Mouse (Mus musculus) adrenal gland, postnatal 36 days (tissue): ENCODE data around the gene Pip5k1a. TPM values are rescaled to one million over a fixed set of nuclear protein-coding genes. Genes with fewer than 3 reads are reported as not detected.
"Not testable (repeated sequence)": the region's sequence is repeated elsewhere in the genome, so short reads cannot be mapped to it uniquely, and the experiment has no call there.

ENCODE experiments used
- DNase-seq, 2 experiments: peaks; one replicate each; pipeline ENCODE4 v3.0.0; 2021; ENCODE audit warnings: mixed read lengths in 1 of 2
- long read RNA-seq, 2 experiments: library from polyadenylated mRNA; stranded (forward); transcript quantifications; one replicate each; pipeline ENCODE4 v2.0.0; 2021; ENCODE audit warnings: borderline sequencing depth in 2 of 2
- total RNA-seq, 2 experiments: library from RNA; stranded (reverse); gene quantifications; 2 replicates each; pipeline ENCODE4 v1.2.3; 2021

Gene Pip5k1a
- 10 to 100 TPM; 41.8 to 58.9 TPM for total RNA-seq
- long read RNA-seq, experiment 1, transcript Pip5k1a-206 (15 exons, 3,618 nt): major isoform, 5 of 39 reads
- long read RNA-seq, experiment 1, partial matches to known transcripts: 6 of 39 reads
- long read RNA-seq, experiment 1, other reads (novel, unspliced or antisense): 24 of 39 reads
- long read RNA-seq, experiment 2, partial matches to known transcripts: 3 of 25 reads
- long read RNA-seq, experiment 2, other reads (novel, unspliced or antisense): 19 of 25 reads

GRCm38 (mm10) chr3:95106338-95107117, at the start of gene Pip5k1a:
Gene Pip5k1a, minus strand, starts transcription at chr3:95106930.
- peak; percentile 96 for DNase-seq

GRCm38 (mm10) chr3:95153874-95154273, 47.1 kb upstream of the Pip5k1a start:
- peak; percentile 48 to 56 for DNase-seq

DNA sequence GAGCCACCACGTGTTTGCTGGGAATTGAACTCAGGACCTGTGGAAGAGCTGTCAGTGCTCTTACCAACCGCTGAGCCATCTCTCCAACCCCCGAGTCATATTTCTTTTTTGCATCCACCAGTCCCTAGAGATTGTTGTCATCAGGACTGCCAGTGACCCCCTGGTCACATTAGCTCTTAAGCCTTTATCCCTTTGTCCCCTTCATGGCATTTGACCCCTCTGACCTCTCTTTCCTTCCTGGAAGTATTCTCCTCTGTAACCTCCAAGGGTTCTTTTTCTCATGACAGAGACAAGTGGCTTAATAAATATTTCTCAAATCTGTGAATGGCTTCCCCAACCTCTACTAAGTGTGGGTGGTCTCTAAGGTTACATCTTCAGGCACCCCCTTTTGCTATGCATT, 41.2 kb upstream of the Pip5k1a start:
- no peak for DNase-seq

GRCm38 (mm10) chr3:95142617-95143011, 35.9 kb upstream of the Pip5k1a start:
- peak; percentile 86 to 90 for DNase-seq

GRCm38 (mm10) chr3:95141952-95142616, 35.4 kb upstream of the Pip5k1a start, which contains the start of gene Tnfaip8l2:
Gene Tnfaip8l2, minus strand, starts transcription at chr3:95142360.
- DNase-seq: peak in 1 of 2 experiments; percentile 38

GRCm38 (mm10) chr3:95141474-95141873, 34.7 kb upstream of the Pip5k1a start:
- no peak for DNase-seq

GRCm38 (mm10) chr3:95140795-95141194, 34.1 kb upstream of the Pip5k1a start:
- DNase-seq: no peak

- DNase-seq: no peak
Measured at GRCm38 (mm10) chr3:95140289-95140595, 33.5 kb upstream of the Pip5k1a start.

DNA sequence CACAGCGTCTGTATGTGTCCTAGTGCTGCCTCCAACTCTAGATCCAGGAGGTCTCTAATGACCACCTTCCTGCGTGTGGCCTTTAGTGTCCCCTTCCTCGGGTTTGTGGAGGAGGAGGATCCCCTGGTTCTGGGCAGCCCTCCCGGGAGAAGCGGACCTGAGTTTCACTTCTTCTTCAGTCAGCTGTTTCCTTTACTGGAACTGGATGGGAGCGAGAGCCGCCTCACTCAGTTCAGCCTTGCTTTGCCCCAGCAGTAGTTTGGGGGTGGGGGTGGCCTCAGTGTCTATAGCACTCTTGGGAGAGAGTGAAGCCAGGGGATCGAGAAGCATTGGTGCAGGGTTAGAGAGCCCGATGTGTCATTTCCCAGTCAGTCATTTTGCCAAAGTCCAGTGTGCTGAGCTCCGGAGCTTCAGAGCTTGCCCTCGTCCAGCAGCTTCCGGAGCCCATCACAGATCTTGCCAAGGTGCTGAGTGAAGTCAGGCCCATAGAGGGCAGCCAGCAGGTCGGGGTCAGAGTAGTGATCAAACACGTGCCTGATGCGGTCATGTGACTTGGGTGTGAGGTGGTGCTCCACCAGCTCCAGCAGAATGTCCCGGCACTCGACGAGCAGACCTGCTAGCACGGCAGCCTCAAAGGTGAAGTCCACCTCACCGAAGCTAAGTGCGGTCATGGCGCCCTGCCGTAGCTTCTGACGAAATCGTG, 33.0 kb upstream of the Pip5k1a start:
- peak in 1 of 2 experiments; percentile 33 for DNase-seq

- no peak for DNase-seq
Measured at GRCm38 (mm10) chr3:95136336-95136735, 29.6 kb upstream of the Pip5k1a start.

GRCm38 (mm10) chr3:95135433-95136052, 28.8 kb upstream of the Pip5k1a start:
- no peak for DNase-seq

DNA sequence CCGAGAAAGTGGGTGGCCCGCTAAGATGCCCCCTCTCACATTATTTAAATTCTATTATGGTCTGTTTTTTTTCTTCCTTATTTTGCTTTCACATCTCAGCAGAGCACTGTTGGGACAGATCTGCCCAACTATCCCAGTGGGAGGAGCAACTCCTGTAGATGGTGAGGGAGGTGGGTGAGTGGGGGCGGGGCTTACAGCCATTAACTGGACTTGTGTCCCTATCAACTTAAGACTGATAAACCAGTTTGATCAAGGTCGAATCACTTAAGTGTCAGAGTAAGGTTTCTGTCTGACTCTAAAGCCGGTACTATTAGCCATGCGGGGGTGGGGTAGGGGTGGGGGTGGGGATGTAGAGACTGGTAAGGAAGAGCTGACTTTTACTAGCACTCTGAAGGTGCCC, 28.3 kb upstream of the Pip5k1a start:
- peak; percentile 60 to 81 for DNase-seq

GRCm38 (mm10) chr3:95134133-95134532, 27.4 kb upstream of the Pip5k1a start:
- not testable (repeated sequence) for DNase-seq

GRCm38 (mm10) chr3:95133680-95134101, 27.0 kb upstream of the Pip5k1a start, which contains the start of the genes Scnm1 and Lysmd1:
Gene Scnm1, minus strand, starts transcription at chr3:95134011.
Gene Lysmd1, plus strand, starts transcription at chr3:95134088.
- peak; percentile 92 to 94 for DNase-seq

DNA sequence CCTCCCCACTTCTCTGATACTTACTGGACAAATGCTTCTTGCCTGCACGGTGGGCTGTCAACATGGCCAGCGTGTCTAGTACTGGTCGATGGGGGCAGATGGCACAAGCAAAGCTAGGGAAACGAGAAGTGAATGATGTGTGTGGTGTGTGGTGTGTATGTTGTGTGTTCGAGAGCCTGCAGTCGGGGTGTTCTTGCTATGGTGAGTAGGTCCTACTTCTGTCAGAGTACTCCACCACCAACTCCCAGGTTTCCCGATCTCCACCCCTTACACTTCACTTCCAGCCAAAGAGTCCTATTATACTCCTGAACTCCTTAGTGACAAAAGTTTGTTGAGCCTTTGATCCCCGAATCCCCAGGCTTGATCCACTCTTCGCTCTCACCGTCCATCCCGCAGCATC, 26.4 kb upstream of the Pip5k1a start:
- no peak for DNase-seq

- DNase-seq: not testable (repeated sequence)
Measured at GRCm38 (mm10) chr3:95132389-95132788, 25.7 kb upstream of the Pip5k1a start.

DNA sequence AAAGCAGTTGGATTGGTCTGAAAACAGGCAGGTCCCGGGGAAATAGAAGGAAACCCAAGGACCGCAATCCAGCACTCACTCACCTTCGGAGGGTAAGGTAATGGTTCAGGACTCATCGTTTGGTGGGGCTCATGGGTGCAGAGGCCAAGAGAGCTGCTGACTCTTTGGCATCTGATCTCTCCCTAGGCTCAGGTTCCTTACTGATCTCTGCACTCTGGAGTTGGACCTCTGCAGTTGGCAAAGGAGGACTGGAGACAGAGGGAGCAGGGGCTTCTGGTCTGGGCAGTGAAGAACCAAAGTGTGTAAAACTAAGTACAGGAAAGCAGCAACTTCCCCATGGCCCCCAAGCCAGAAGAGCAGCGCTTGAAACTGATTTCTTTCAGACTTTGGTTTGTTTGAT, 23.4 kb upstream of the Pip5k1a start:
- no peak for DNase-seq

GRCm38 (mm10) chr3:95129226-95129651, 22.5 kb upstream of the Pip5k1a start:
- no peak for DNase-seq

- DNase-seq: peak; percentile 59 to 65
Measured at GRCm38 (mm10) chr3:95124972-95125371, 18.2 kb upstream of the Pip5k1a start.

- no peak for DNase-seq
Measured at GRCm38 (mm10) chr3:95124246-95124645, 17.5 kb upstream of the Pip5k1a start, which contains the start of gene Tmod4. Gene Tmod4, plus strand, starts transcription at chr3:95124476.

- DNase-seq: no peak
Measured at GRCm38 (mm10) chr3:95121580-95121979, 14.8 kb upstream of the Pip5k1a start.

GRCm38 (mm10) chr3:95117751-95118150, 11.0 kb upstream of the Pip5k1a start:
- no peak for DNase-seq
